Mouse (Mus musculus) spleen, adult 2 months (tissue): Measurements from ENCODE around the gene Tpm4. TPM values are rescaled to one million over a fixed set of nuclear protein-coding genes. Genes with fewer than 3 reads are reported as not detected.

ENCODE experiments used
- DNase-seq, 2 experiments: peaks; one replicate each; pipeline versions ENCODE4 v3.0.0 to v3.0.0-alpha.2; 2012 to 2021; ENCODE audit warnings: low spot score in 2 of 2, low read depth in 1 of 2
- H3K27ac ChIP-seq: fragments of 200-500 bp; 2 replicates; pipeline ENCODE4 v1.5.1; 2012; ENCODE audit warnings: low read length, inconsistent platforms; ENCODE audit not compliant: insufficient read depth
- H3K27me3 ChIP-seq: fragments of 200-500 bp; 2 replicates; pipeline ENCODE4 v1.6.1; 2012; ENCODE audit warnings: mild to moderate bottlenecking, moderate library complexity, low read length, inconsistent platforms; ENCODE audit not compliant: control insufficient read depth, insufficient read depth
- H3K36me3 ChIP-seq: fragments of 200-500 bp; 2 replicates; pipeline ENCODE4 v1.6.1; 2012; ENCODE audit warnings: mild to moderate bottlenecking, low read length, inconsistent platforms; ENCODE audit not compliant: control insufficient read depth, insufficient read depth
- H3K4me1 ChIP-seq: fragments of 200-500 bp; 2 replicates; pipeline ENCODE4 v1.6.1; 2011; ENCODE audit warnings: inconsistent platforms; ENCODE audit not compliant: control insufficient read depth, insufficient read depth, insufficient read length
- H3K4me3 ChIP-seq: fragments of 200-500 bp; 2 replicates; pipeline ENCODE4 v1.5.1; 2011; ENCODE audit warnings: mild to moderate bottlenecking, inconsistent platforms; ENCODE audit not compliant: insufficient read depth, insufficient read length; ENCODE audit errors: extremely low read depth
- CTCF ChIP-seq: fragments of 200-500 bp; IDR thresholded peaks from 2 replicates; pipeline ENCODE4 v1.5.1; 2011; ENCODE audit warnings: mild to moderate bottlenecking, inconsistent platforms; ENCODE audit not compliant: insufficient read depth, insufficient read length, insufficient replicate concordance; ENCODE audit errors: extremely low read depth
- POLR2A ChIP-seq: fragments of 200-500 bp; IDR thresholded peaks from 2 replicates; pipeline ENCODE4 v1.6.1; 2011; ENCODE audit warnings: low read depth, low read length, inconsistent platforms
- WGBS: fragments of 180-500 bp; shearing (Covaris S2); methylation state at CpG from one replicate; pipeline ENCODE4 v1.1.7; 2018; 5-methylcytosine and 5-hydroxymethylcytosine counted together
- polyA plus RNA-seq: library from polyadenylated mRNA; depleted of rRNA; stranded (reverse); fragments of >200 nt; gene quantifications from 2 replicates; pipeline ENCODE4 v1.2.3, GENCODE M21; 2012

The Tpm4 gene
- polyA plus RNA-seq, 1 experiment: 62.3 TPM

DNA sequence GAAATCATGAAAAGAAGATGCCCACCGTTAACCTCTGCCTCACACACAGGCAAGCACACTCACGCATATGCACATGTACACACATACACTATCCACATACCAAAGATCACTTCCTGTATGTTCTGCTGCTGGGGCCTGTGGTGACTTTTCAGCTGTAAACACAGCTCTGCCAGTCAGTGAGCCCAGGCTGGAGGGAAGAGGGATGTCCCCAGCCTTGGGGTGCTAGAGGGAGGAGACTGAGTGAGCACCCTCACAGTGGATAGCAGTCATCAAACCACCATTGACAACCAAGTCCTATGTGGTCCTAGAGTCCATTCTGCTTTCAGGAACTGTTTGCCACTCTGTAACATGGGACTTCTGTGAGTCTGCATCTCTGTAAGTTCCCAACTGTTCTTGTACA lies 2.9 kb upstream of the Tpm4 start:
- Histone ChIP-seq H3K36me3 (no peaks in the 10 kb centered on the region), H3K4me1 (peaks cover 13% of the 10 kb centered on the region; the same call in 1 of the 2 replicates), H3K27me3 (no peaks in the 10 kb centered on the region), H3K4me3 (no peak overlapping the region), H3K27ac (0 out of 2 replicates have a peak overlapping the region, but pooled peaks have one; percentile 17)
- WGBS: 45% methylated on average over 2 of the region's 2 CpGs
- TF ChIP-seq POLR2A (no peak), CTCF (no peak)
- DNase-seq: peak in 1 of 2 experiments; percentile 24

DNA sequence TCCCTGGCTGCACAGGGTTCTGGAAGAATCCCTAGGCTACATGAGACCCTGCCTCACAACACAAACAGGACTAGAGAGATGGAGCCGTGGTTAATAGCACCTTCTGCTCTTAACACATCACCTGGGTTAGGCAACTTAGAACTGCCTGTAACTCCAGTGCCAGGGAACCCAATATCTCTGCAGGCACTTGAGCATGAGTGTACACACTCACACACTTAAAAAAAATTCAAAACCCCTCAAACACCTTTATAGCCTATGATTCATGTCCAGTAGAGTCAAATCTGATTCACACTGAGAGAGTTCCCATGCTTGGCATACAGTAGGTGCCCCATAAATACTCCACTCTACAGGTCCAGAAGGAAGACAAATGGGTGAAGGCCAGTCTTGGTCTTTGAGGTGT lies 2.4 kb upstream of the Tpm4 start:
- Histone ChIP-seq H3K36me3 (no peaks in the 10 kb centered on the region), H3K4me1 (peaks cover 16% of the 10 kb centered on the region; the same call in 1 of the 2 replicates), H3K27me3 (no peaks in the 10 kb centered on the region), H3K27ac (0 out of 2 replicates have a peak overlapping the region, but pooled peaks have one; percentile 2), H3K4me3 (no peak overlapping the region)
- 88% methylated on average over 1 of the region's 1 CpGs for WGBS
- no peak for DNase-seq
- TF ChIP-seq POLR2A (no peak), CTCF (no peak)

DNA sequence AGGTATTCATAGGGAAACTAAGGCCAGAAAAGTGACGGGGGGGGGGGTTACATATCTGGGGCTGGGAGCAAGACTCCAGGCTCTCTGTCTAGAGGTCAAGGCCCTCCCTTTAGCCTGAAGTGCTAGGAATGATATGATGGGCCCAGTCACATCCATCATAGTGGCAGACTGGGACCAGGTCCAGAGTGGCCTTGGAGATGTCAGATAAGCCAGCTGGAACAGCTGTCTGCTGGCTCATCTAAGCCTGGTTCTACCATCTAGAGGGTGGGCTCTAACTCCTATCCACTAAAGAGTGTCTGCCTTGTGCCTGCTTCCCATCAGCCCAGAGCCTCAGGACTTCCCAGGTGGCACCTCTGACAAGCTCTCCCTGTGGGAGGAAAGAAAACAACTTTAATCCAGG lies 1.9 kb upstream of the Tpm4 start:
- no peaks in the 10 kb centered on the region for H3K27me3 ChIP-seq
- H3K4me3 ChIP-seq: no peak overlapping the region
- peaks cover 18% of the 10 kb centered on the region; the same call in 1 of the 2 replicates for H3K4me1 ChIP-seq
- WGBS: 92% methylated on average over 1 of the region's 1 CpGs
- no peaks in the 10 kb centered on the region for H3K36me3 ChIP-seq
- H3K27ac ChIP-seq: 0 out of 2 replicates have a peak overlapping the region, but pooled peaks have one; percentile 11
- no peak for DNase-seq
- TF ChIP-seq CTCF: no peak
- TF ChIP-seq POLR2A: no peak

DNA sequence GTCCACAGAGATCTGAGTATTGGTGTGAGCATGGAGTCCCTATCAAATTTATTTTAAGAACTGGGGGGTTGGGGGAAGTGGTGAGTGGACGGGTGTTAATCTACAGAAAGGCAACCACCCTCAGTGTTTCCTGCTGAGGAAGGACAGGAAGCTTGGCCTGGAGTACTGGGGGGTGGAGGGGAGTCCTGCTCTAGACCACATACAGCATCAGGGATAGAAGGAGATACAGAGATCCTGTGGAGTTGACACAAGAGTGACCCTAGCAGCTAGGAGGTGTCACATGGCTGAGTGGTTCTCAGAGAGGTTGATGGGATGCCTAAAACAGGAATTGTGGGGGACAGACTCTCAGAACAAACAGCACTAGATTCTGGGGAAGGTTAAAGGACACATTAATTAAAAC lies 1.3 kb upstream of the Tpm4 start:
- Histone ChIP-seq H3K4me3 (no peak overlapping the region), H3K36me3 (peaks cover 3% of the 10 kb centered on the region), H3K4me1 (peaks cover 21% of the 10 kb centered on the region; the same call in 1 of the 2 replicates), H3K27ac (0 out of 2 replicates have a peak overlapping the region, but pooled peaks have one; percentile 11), H3K27me3 (no peaks in the 10 kb centered on the region)
- WGBS: 17% methylated on average over 1 of the region's 1 CpGs
- no peak for DNase-seq
- no peak for TF ChIP-seq POLR2A
- TF ChIP-seq CTCF: no peak

DNA sequence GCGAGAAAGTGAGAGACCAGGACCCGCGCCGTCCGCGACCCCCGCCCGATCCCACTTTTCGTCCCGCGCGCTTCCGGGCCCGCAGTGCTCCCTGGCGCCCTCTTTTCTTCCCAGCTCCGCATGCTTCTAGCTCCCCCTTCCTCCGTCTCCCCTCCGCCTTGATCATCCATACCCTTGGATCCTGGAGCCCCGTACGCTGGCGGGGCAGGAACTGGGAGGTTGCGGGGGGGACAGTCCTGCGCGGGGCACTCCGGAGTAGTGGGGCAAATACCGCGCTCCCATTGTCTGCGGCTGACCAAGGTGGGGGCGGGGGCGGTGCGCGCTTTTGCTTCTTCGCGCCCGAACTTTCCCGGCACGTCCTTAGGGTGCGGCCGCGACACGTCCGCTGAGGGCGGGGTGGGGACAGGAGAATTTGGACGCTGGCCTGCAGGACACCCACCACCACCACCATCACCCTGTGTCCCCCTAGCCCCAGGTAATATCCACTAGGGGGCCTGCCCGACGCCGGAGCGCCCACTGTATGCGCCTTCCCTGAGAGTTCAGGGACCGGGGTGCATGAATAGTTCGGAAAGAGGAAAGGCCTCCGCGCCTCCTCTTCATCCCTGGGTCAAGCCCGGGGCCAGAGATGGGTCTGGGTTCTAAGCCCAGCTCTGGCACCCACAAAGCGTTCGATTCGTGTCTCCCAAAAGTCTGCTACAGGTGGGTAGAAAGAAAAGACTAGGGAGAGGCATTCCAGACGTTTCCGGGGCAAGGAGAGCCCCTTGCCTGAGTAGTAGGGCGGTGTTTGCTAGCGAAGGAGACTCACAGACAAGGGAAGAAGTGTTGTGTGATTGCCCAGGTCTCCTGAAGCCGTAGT lies 899 bp downstream of the Tpm4 start:
- H3K4me3 ChIP-seq: peak overlapping the region; percentile 97
- no peaks in the 10 kb centered on the region for H3K27me3 ChIP-seq
- TF ChIP-seq POLR2A: peak; percentile 12; the same call in 1 of the 2 replicates
- peak; percentile 16; the same call in 1 of the 2 replicates for TF ChIP-seq CTCF
- under 1% methylated on average over 62 of the region's 62 CpGs for WGBS
- DNase-seq: peak in 1 of 2 experiments; percentile 60
- H3K36me3 ChIP-seq: peaks cover 14% of the 10 kb centered on the region
- H3K4me1 ChIP-seq: peaks cover 21% of the 10 kb centered on the region; the same call in 1 of the 2 replicates
- peak overlapping the region; percentile 99 for H3K27ac ChIP-seq

DNA sequence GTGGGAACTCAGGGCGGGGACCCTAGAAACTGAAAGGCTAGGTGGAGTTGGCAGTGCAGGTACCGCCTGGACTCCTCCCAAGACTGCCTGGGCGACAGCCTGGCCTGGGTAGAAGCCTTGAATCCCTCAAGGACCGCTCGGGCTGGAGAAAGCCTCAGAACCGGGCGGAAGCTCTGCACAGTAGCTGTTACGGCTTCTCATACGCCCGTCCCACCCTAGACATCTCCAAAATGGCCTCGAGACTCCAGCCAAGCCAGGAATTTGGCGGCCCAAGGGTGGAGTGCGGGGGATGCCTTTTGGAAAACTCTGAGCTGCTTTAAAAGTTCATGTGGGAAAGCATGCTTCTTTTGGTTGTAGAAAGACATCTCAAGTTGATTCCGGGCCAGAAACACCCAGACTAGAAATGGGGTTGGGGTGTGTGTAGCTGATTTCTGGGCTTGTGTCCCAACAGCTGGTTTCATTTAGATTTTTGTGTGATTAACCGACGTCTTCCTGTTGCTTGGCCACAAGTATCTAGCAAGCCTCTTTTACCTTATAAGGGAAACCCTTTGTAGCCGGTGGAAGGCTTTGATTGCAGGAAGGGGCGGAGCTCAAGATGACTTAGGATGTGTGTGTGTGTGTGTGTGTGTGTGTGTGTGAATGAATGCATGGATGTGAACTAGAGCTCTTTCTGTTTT lies 1.7 kb downstream of the Tpm4 start:
- peak; percentile 75 to 87 for DNase-seq

DNA sequence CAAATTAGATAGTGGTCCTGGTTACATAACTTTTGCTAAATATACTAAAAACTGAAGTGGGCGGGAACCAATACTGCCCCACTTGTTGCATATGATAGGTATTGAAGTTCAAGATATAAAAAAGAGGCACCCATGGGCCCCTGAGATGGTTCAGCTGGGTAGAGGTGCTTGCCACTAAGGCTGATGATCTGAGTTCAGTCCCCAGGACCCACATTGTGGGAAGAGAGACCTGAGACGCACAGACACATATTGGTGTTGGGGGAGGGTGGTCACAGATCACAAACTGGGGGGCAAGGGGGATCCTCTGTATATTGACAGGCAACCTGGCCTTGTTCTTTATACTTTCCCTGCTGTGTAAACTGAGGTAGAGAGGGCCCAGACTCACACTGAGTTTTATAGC lies 2.7 kb downstream of the Tpm4 start:
- TF ChIP-seq CTCF (no peak), POLR2A (no peak)
- no peak overlapping the region for H3K4me3 ChIP-seq
- peaks cover 25% of the 10 kb centered on the region for H3K36me3 ChIP-seq
- WGBS: 78% methylated on average over 2 of the region's 2 CpGs
- no peak overlapping the region for H3K27ac ChIP-seq
- peaks cover 11% of the 10 kb centered on the region; the same call in 1 of the 2 replicates for H3K4me1 ChIP-seq
- no peak for DNase-seq
- no peaks in the 10 kb centered on the region for H3K27me3 ChIP-seq

More for the DNA sequence above, 1.7 kb downstream of the Tpm4 start:
- H3K27ac ChIP-seq: peak overlapping the region; percentile 99
- H3K27me3 ChIP-seq: no peaks in the 10 kb centered on the region
- under 1% methylated on average over 18 of the region's 18 CpGs for WGBS
- TF ChIP-seq POLR2A (peak; percentile 65), CTCF (no peak)
- peaks cover 20% of the 10 kb centered on the region; the same call in 1 of the 2 replicates for H3K4me1 ChIP-seq
- peak overlapping the region; percentile 97 for H3K4me3 ChIP-seq
- H3K36me3 ChIP-seq: peaks cover 20% of the 10 kb centered on the region
